Mouse (Mus musculus) central nervous system, embryonic 18 days (tissue): ENCODE data around the gene Mpv17. TPM values are rescaled to one million over a fixed set of nuclear protein-coding genes. Genes with fewer than 3 reads are reported as not detected.

Experiments
- polyA plus RNA-seq: library from polyadenylated mRNA; depleted of rRNA; stranded (reverse); fragments of >200 nt; gene quantifications from 2 replicates; pipeline ENCODE4 v1.2.3, GENCODE M21; 2012; rRNA removed

The Mpv17 gene
- 59.2 and 63.1 TPM in 2 replicates for polyA plus RNA-seq

DNA sequence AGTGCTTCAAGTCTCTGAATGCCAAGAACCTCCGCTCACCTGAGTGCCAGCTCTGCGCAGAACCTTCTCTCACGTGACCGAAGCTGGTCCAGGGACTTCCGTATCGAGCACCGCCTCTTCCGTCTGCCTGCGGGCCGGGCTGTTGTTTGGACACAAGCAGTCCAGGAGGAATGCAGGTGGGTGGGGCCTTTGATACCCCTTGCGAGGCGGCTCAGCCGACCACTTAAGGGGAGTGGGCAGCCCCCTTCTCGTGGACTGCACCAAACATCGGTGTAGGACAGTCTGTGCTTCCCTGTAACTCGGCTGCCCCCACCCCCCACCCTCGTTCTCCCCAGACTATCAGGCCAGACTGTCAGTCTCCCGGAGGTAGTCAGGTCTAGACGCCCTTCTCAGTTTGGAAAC, at the start of gene Mpv17:
TSS of gene Mpv17 (minus strand) at position 100 of the 402 bp plus-strand sequence.

DNA sequence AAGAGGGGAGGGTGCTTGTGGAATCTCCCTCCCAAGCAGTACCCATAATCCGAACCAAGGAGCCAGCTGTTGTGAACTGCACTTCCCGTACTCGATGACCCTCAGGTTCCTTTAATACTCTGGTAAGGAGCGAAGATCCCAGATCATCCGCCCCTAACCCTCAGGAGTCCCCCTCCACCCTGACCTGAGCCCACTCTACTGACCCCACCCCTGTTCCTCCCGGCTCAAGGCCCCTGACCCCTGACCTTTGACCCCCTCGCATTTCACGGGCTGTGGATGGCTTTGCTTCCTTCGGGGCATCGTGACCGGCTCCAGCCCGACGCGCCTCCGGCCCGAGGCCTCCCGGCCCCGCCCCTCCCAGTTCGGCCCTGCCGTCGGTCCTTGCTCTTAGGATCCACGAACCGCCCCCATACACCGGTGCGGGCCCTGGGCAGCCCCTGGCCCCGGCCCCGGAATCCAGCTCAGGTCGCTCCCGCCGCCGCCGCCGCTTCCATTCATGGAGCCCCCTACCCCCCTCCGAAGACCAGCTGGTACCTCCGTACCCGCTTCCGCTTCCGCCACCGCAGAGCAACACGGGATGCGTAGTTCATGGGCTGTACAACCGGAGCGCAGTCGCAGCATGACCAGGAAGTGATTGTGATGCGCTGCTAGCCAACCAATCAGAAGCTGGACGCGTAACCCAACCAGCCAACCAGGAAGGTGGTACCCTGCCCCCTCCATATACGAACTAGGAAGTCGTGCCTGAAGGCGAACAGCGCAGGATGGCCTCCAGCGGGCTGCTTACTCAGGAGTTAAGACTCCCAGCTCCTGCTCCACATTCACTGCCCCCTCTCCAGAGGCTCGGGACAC, 47.9 kb upstream of the Mpv17 start, which contains the start of gene Zfp513:
TSS of gene Zfp513 (minus strand) at position 562 of the 849 bp plus-strand sequence.

DNA sequence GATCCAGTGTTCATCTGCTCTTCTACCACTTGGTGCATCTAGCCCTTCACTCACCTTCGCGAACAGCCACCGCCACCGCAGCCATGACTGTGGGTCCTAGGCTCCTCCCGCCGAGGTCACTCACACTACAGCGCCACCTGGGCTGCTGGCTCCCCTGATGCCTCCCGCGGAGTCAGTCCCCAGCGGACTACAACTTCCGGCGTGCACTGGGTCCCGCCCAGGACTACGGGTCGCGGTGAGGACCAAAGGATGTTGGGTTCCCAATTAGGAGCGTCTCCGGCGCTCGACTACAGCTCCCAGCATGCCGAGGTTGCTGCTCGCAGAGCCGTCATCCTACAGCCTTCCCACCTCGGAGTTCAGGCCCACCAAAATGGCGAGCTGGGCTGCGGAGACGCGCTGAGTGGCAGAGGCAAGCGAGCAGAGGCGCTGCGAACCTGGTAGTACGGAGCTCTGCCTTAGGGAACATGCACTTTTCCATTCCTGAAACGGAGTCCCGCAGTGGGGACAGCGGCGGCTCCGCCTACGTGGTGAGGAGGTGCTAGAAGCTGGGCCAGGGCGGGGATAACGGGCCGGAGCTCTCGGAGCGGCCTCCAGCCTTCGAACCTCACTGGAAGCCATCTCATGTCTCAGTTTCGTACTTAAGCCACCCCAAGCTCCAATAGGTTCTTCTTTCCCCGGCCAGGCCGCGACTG, 39.0 kb upstream of the Mpv17 start, which contains the start of the genes Snx17 and Eif2b4:
TSS of gene Snx17 (plus strand) at position 289 of the 692 bp plus-strand sequence.
TSS of gene Eif2b4 (minus strand) at position 492 of the 692 bp plus-strand sequence.

DNA sequence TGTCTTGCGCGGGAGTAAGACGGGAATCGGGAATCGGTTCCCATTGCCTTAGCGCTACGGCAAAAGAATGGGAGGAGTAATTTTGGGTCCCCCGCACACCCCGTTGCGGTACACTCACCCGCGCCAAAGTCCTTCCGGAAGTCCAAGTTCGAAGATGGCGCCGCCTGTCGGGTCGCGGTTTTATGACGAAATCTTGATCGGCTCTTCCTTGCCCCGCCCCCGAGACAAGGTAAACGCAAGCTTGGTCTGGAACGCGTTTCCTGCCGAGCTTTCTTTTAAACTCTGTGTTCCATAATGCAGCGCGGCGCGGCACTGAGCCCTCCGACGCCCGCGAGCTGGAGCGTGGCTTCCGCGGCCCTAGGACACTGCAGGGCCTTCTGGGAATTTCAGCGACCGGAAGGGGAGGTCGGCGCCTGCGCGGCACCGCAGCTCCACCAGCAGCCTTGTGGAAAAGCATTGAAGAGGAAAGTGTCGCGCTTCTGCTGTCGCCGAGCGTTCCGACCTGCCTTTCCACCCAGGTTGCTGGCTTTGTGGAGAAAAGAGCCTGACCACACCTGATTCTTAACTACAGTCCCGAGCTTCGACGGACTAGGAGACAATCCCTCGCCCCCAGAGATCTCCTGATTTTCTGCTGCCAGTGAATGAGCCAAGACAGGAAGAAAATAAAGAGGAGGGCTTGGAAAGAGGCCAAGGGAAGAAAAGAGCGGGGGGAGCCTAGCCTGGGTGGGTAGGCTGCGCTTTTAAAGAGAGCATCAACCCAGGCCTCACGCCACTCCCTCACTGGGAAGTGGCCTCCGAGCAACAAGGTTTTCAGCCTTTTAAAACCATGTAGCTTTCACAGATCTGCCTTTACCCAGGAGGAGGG, 25.9 kb upstream of the Mpv17 start, which contains the start of the genes Gm29609 and Gtf3c2:
TSS of gene Gm29609 (minus strand) at position 146 of the 865 bp plus-strand sequence.
TSS of gene Gtf3c2 (minus strand) at position 379 of the 865 bp plus-strand sequence.

GRCm38 (mm10) chr5:31138241-31138967, 15.6 kb downstream of the Mpv17 start, which contains the start of gene Ucn:
Gene Ucn (minus strand): TSS chr5:31138829.

DNA sequence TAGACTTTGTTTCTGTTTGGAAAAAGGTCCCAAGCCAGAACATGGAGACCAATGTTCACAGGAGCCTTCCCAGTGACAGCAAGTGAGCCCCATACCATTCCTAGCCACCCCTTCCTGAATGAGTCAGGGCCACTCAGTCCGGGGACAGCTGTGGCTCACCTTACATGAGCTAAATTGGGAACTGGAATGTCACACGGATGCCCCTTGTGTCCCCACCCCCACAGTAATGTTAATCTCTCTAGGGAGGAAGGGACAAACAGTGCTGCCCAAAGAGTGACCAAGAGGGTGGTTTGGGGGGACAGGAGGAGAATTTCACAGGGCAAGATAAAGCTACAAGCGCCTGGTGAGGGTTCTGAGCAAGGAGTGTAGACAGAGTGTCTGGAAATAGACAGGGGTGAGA, 37.7 kb downstream of the Mpv17 start, which contains the start of gene Trim54:
TSS of gene Trim54 (plus strand) at position 359 of the 400 bp plus-strand sequence.

DNA sequence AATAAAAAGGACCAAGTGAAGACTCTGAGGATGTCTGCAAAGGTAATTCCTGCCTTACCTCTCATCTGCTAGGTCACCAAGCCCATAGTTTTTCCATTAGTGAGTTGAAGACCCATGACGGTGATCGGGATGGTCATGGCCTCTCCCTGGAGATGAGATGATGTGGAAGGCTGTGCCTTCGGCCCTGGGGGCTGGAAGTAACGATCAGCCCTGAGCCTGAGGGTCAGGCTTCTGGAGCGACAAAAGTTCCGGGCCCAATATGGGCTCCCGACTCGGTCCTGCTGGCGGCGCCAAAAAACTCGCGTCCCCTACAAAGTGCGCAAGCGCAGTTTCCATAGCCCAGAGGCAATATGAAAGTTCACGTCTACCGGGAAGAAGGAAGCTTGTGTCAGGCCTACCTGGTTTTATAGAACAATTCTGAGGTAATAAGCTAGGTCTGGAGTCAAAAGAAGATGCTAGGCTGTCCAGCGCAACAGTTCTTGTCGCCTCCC, 46.0 kb downstream of the Mpv17 start, which contains the start of gene Slc30a3:
TSS of gene Slc30a3 (minus strand) at position 238 of the 491 bp plus-strand sequence.

DNA sequence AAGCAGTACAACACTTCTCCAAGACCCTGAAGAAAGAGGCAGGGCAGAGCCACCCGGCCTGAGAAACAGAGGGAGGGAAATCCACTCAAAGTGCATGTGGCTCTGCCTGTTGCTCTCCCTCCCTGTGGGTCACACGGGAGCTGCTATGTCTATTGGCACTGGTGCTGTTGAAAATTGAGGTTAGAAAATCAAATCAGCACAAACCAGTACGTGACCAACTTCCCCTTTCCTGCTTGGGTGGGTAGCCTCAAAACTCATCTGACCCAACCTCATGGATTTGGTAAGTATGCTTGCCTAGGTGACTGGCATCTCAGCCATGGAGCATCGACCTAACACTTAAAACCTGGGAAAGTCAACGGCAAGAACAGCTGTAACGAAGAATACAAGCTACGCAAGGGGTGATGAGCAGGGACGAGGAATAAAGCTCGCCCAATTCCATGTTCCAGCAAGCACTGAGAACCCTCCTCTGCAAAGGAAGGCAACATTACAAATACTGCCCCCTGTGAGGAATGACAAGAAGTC, 48.2 kb downstream of the Mpv17 start, which contains the start of gene Dnajc5g:
TSS of gene Dnajc5g (plus strand) at position 472 of the 522 bp plus-strand sequence.

Other genes starting within 250 kb of the Mpv17 start
- 211 and 228 TPM in 2 replicates for gene Ost4, start 246.5 kb downstream of the Mpv17 start, polyA plus RNA-seq
- 8.0 and 17.2 TPM in 2 replicates for gene Emilin1, start 240.8 kb downstream of the Mpv17 start, polyA plus RNA-seq
- gene Khk, start 232.8 kb downstream of the Mpv17 start, polyA plus RNA-seq, result 9.1 and 11.0 TPM in 2 replicates
- 59.3 and 70.9 TPM in 2 replicates for gene Cgref1, start 208.7 kb downstream of the Mpv17 start, polyA plus RNA-seq
- 156 and 160 TPM in 2 replicates for gene Preb, start 193.9 kb downstream of the Mpv17 start, polyA plus RNA-seq
- gene Tcf23, start 185.6 kb downstream of the Mpv17 start, polyA plus RNA-seq, result 0.01 TPM in 1 of 2 replicates, not detected in the other
- 162 and 172 TPM in 2 replicates for gene Atraid, start 105.9 kb downstream of the Mpv17 start, polyA plus RNA-seq
- gene Slc5a6, start 105.3 kb downstream of the Mpv17 start, polyA plus RNA-seq, result 41.9 and 44.0 TPM in 2 replicates
- gene Cad, start 99.5 kb downstream of the Mpv17 start, polyA plus RNA-seq, result 23.0 and 24.6 TPM in 2 replicates
- gene Dnajc5g, start 48.0 kb downstream of the Mpv17 start, polyA plus RNA-seq, result not detected in 2 replicates
- 10.6 and 13.6 TPM in 2 replicates for gene Slc30a3, start 46.0 kb downstream of the Mpv17 start, polyA plus RNA-seq
- gene Trim54, start 37.5 kb downstream of the Mpv17 start, polyA plus RNA-seq, result 1.2 TPM in 1 of 2 replicates, not detected in the other
- gene Ucn, start 15.4 kb downstream of the Mpv17 start, polyA plus RNA-seq, result 0.19 and 0.21 TPM in 2 replicates
- gene Gm29609, start 25.7 kb upstream of the Mpv17 start, polyA plus RNA-seq, result 2.8 and 3.7 TPM in 2 replicates
- gene Gtf3c2, start 25.9 kb upstream of the Mpv17 start, polyA plus RNA-seq, result 81.6 and 84.5 TPM in 2 replicates
- gene Snx17, start 39.0 kb upstream of the Mpv17 start, polyA plus RNA-seq, result 87.5 and 88.0 TPM in 2 replicates
- 60.8 and 68.2 TPM in 2 replicates for gene Eif2b4, start 39.2 kb upstream of the Mpv17 start, polyA plus RNA-seq
- gene Zfp513, start 48.1 kb upstream of the Mpv17 start, polyA plus RNA-seq, result 53.9 and 56.3 TPM in 2 replicates
- gene Ppm1g, start 66.4 kb upstream of the Mpv17 start, polyA plus RNA-seq, result 170 and 178 TPM in 2 replicates
- 150 and 152 TPM in 2 replicates for gene Nrbp1, start 86.6 kb upstream of the Mpv17 start, polyA plus RNA-seq
- gene Gm9970, start 87.0 kb upstream of the Mpv17 start, polyA plus RNA-seq, result 0.16 TPM in 1 of 2 replicates, not detected in the other
- gene Krtcap3, start 97.4 kb upstream of the Mpv17 start, polyA plus RNA-seq, result 3.8 and 4.6 TPM in 2 replicates
- 50.2 and 54.6 TPM in 2 replicates for gene Ift172, start 136.9 kb upstream of the Mpv17 start, polyA plus RNA-seq
- 190 and 201 TPM in 2 replicates for gene Fndc4, start 141.8 kb upstream of the Mpv17 start, polyA plus RNA-seq
- gene Gckr, start 143.2 kb upstream of the Mpv17 start, polyA plus RNA-seq, result 0.75 and 0.87 TPM in 2 replicates